Comparison of ENCODE assay signal across 7 mouse cellular contexts in the genomic region with DNA sequence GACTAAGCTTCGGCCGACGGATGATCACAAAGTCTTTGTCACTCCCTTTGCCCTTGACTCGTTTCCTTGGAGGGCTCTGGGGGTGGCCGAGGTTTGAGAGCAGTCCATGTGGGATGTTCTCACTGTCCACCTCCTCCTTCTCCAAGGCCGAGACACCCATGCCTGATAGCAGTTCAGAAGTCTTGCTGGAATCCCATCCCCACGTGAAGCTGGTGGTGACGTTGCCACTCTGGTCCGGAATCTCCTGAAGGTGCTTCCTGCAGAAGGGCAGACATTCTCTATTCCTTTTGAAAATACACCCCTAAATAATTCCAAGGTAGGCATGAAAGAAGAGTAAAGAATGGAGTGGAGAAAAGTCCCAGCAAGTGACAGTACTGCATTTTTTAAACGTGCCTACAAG. TPM values are rescaled to one million over a fixed set of nuclear protein-coding genes. Genes with fewer than 3 reads are reported as not detected.
DNase-seq lines count a peak whose midpoint lies in the region; ATAC-seq and TF ChIP-seq lines count a peak whose summit lies in the region.

No protein-coding gene starts in this region.

- no peaks in the 10 kb centered on the region for H3K9me3 ChIP-seq in forebrain, postnatal 0 days (ENCODE audit: low read length)
- no peaks in the 10 kb centered on the region for H3K9me3 ChIP-seq in liver, embryonic 16.5 days (replicated peaks; ENCODE audit: control insufficient read depth, low read length)

- DNase-seq in ovary, postnatal 36 days (ENCODE audit: low spot score) = peak; percentile 18
- DNase-seq in ovary, postnatal 14 days (ENCODE audit: low spot score) = no peak
- peak; percentile 56 for DNase-seq in cerebellum, adult 9-10 months
- DNase-seq in forebrain, postnatal 0 days = peak; percentile 8
- no peak for DNase-seq in right cerebral cortex, postnatal 25 days

- 20% methylated on average over 10 of the region's 10 CpGs for WGBS in forebrain, postnatal 0 days
- WGBS in liver, embryonic 16.5 days (ENCODE audit: insufficient replicate concordance) = 21% methylated on average over 10 of the region's 10 CpGs

- H3K4me1 ChIP-seq in forebrain, postnatal 0 days (ENCODE audit: insufficient read depth) = peaks cover 7% of the 10 kb centered on the region; the same call in 1 of the 2 replicates
- H3K4me1 ChIP-seq in liver, embryonic 16.5 days (ENCODE audit: control insufficient read depth, low read depth, low read length) = peaks cover 24% of the 10 kb centered on the region

- peak overlapping the region; percentile 60 for H3K4me2 ChIP-seq in forebrain, postnatal 0 days (ENCODE audit: low read depth)
- peak overlapping the region; percentile 81 for H3K4me2 ChIP-seq in liver, embryonic 16.5 days (ENCODE audit: low read depth, low read length)

- no peak overlapping the region for H3K27ac ChIP-seq in forebrain, postnatal 0 days (ENCODE audit: low read depth, low read length)
- no peak overlapping the region for H3K27ac ChIP-seq in liver, embryonic 16.5 days (ENCODE audit: low read length)

- no peak for TF ChIP-seq CTCF in forebrain, postnatal 0 days (IDR thresholded peaks at IDR 0.05; ENCODE audit: low read depth)

- peak overlapping the region; percentile 93 for H3K4me3 ChIP-seq in forebrain, postnatal 0 days (ENCODE audit: low read depth, low read length)
- peak overlapping the region; percentile 96 for H3K4me3 ChIP-seq in liver, embryonic 16.5 days (ENCODE audit: low read depth, low read length)

- no peaks in the 10 kb centered on the region for H3K27me3 ChIP-seq in forebrain, postnatal 0 days (ENCODE audit: insufficient read depth, low read length)
- H3K27me3 ChIP-seq in liver, embryonic 16.5 days (ENCODE audit: control insufficient read depth, insufficient read depth, low read depth, low read length) = no peaks in the 10 kb centered on the region

- no peak for ATAC-seq in forebrain, postnatal 0 days
- no peak for ATAC-seq in liver, embryonic 16.5 days (ENCODE audit: low read depth)
- no peak for ATAC-seq in granulocyte monocyte progenitor cell, adult 5-6 weeks (replicated peaks; ENCODE audit: poor library complexity, severe bottlenecking)

- H3K36me3 ChIP-seq in forebrain, postnatal 0 days (ENCODE audit: insufficient read depth) = peaks cover 17% of the 10 kb centered on the region
- H3K36me3 ChIP-seq in liver, embryonic 16.5 days (ENCODE audit: control insufficient read depth, insufficient read depth) = peaks cover 8% of the 10 kb centered on the region

- peak overlapping the region; percentile 52 for H3K9ac ChIP-seq in forebrain, postnatal 0 days
- peak overlapping the region; percentile 73 for H3K9ac ChIP-seq in liver, embryonic 16.5 days (ENCODE audit: low read depth, low read length)

RNA-seq across cellular contexts. Expression of gene Lmbrd2, which starts 0.9 kb away (rescaled TPM):
- 19.2 and 23.2 TPM in 2 replicates for total RNA-seq in forebrain, postnatal 0 days (2014; rRNA removed)
- 2.3 and 3.3 TPM in 2 replicates for polyA plus RNA-seq in forebrain, postnatal 0 days (2015; fragmentation: Nextera tagmentation; extraction: Ambion mirVana)
- polyA plus RNA-seq in liver, embryonic 16.5 days (2015; fragmentation: Nextera tagmentation; extraction: Ambion mirVana) = 1.9 and 2.0 TPM in 2 replicates
- total RNA-seq in granulocyte monocyte progenitor cell, adult 5-6 weeks (2014; fragmentation: Nextera tagmentation) = 10.1 and 16.1 TPM in 2 replicates
- 6.6 and 7.0 TPM in 2 replicates for total RNA-seq in granulocyte monocyte progenitor cell, adult 5-6 weeks (2017)

RNA-seq across cellular contexts. Expression of gene Skp2, which starts 15.8 kb away (rescaled TPM):
- 11.0 and 11.5 TPM in 2 replicates for total RNA-seq in forebrain, postnatal 0 days (2014; rRNA removed)
- 8.0 and 9.5 TPM in 2 replicates for polyA plus RNA-seq in forebrain, postnatal 0 days (2015; fragmentation: Nextera tagmentation; extraction: Ambion mirVana)
- polyA plus RNA-seq in liver, embryonic 16.5 days (2015; fragmentation: Nextera tagmentation; extraction: Ambion mirVana) = 16.5 and 19.3 TPM in 2 replicates
- 25.1 and 36.9 TPM in 2 replicates for total RNA-seq in granulocyte monocyte progenitor cell, adult 5-6 weeks (2014; fragmentation: Nextera tagmentation)
- 22.4 and 32.4 TPM in 2 replicates for total RNA-seq in granulocyte monocyte progenitor cell, adult 5-6 weeks (2017)

Comparison
In these comparisons a context has a peak if more than half of its experiments do, and no peak if none do; other contexts are left out.
1. DNase-seq: peak in ovary, postnatal 36 days (single experiment), cerebellum, adult 9-10 months (single experiment) and forebrain, postnatal 0 days (single experiment); none in ovary, postnatal 14 days (single experiment) and right cerebral cortex, postnatal 25 days (single experiment).